Mouse (Mus musculus) adrenal gland, postnatal 14 days (tissue): ENCODE measurements at regions not wholly inside any gene's neighbourhood (a gene's known extent, or its start where the extent isn't known, plus 50 kb on each side); places are given as distances from the start of the nearest gene placed in this dataset.

Source experiments
- DNase-seq: peaks from one replicate; pipeline ENCODE4 v3.0.0; 2021; ENCODE audit warnings: mixed read lengths

DNA sequence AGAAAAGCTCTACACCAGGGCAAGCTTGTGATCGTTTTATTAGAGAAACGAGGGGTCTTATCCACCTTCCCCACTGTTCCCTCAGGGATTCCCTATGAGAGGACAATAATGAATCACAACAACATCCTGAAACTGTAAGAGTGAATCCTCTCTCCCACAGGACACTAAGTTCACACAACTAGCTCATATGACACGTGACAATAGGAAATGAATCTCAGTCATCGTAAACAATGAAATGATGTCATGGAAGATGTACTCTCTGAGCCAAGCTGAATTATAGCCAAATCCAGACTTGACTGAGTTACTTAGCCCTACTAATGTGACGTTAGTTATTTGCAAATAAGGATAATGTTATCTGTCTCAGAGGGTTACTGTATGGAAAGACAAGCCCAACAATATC lies 54.6 kb upstream of the Ccn6 start:
- DNase-seq: no peak

GRCm38 (mm10) chr10:39216142-39216904 lies 52.7 kb upstream of the Ccn6 start:
- no peak for DNase-seq

GRCm38 (mm10) chr10:39214563-39214962 lies 51.0 kb upstream of the Ccn6 start:
- no peak for DNase-seq
